Mouse (Mus musculus) lung, postnatal 25 days (tissue): ENCODE results near the gene Prickle4.

Experiments
- DNase-seq: peaks from one replicate; pipeline ENCODE4 v3.0.0; 2022; ENCODE audit warnings: low spot score

Gene Prickle4

DNA sequence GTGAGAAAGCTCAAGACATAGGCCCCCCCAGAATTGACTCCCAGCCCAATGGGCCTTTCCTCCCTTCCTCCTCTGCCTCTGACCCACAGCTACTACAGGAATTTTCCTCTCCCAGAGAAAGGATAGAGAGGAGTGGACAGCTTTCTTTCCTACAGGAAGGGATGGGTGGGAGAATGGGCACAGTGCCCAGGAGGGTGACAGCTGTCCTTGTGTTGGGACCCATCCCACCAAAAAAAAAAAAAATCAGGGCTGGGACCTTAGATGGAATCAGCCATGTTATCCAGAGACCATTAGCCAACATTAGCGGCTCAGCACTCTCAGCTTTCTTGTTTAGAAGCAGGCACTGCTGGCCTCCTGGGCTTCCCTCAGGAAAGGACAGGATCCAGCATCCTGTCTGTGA is 11.7 kb upstream of the Prickle4 start:
- DNase-seq = no peak

DNA sequence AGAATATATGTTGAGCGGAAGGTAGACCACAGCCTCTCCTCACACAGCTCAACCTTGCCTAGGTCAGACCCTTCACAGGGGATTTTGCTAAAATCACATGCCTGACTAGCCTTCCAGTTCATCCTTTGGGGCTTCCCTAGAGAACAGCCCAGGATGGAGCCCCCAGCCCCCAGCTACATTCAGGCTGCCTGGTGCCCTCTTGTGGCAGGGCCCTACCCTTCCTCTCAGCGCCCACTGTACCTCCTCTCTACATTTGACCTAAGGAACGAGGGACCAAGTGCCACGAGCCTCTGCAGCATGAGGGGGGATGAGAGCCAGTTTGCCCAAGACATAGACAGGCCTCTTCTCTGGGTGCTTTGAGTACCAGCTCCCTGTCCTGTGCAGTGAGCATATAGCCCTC is 10.2 kb upstream of the Prickle4 start:
- no peak for DNase-seq

GRCm38 (mm10) chr17:47703556-47703955 is 9.0 kb upstream of the Prickle4 start:
- no peak for DNase-seq

DNA sequence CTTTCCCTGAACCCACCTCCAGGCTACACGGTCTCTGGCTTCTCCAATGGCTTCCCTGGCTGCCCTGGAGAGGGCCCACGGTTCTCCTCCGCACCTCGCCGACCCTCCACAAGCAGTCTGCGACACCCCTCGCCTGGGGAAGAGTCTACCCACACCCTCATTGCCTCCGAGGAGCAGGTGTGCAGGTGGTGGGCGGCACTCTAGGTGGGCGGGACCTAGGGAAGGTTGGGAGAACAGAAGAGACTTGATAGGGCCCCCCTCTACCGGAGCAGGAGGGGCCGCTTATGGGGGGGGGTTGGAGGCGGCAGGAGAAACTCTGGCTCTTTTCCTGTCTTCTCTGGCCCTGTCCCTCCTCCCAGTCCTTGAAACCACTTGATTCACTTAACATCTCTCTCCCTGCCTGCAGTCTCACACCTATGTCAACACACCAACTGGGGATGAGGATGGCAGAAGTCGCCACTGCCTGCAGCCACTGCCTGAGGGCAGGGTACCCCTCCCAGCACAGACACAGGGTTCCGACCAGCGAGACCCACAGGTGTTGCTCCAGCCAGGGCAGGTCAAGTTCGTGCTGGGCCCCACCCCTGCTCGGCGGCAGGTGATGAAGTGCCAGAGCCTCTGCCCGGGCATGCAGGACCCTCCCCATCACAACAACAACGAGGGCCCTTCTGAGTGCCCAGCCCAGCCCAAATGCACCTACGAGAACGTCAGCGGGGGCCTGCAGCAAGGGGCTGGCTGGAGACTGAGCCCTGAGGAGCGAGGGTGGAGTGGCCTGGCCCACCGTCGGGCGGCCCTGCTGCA is 8.2 kb upstream of the Prickle4 start:
- no peak for DNase-seq

GRCm38 (mm10) chr17:47701793-47702192 is 7.3 kb upstream of the Prickle4 start:
- DNase-seq = no peak

- no peak for DNase-seq
Observed at GRCm38 (mm10) chr17:47699055-47699454, 4.5 kb upstream of the Prickle4 start.

DNA sequence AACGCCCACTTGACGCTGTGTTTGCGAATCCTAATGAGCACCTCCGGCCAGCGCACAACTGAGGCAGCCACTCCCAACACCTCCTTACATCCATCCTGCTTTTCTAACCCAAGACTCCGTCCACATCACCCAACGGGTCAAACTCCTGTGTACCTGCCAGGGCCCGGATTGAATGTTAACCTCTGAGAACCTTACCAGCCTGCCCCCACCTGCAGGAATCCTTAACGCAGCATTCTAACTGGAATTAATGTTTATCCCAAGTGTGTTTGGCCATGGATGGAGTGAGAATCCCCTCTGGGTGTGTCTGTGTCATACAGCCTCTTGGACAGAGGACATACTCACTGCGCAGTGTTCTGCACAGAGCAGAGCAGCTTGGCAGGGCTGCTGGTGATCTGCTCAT is 3.6 kb upstream of the Prickle4 start:
- no peak for DNase-seq

- no peak for DNase-seq
Observed at GRCm38 (mm10) chr17:47695337-47695710, 788 bp upstream of the Prickle4 start.

GRCm38 (mm10) chr17:47694442-47694502 is 264 bp downstream of the Prickle4 start, which contains the start of gene Gm21981:
Gene Gm21981, minus strand, starts transcription at chr17:47694455.
- no peak for DNase-seq

GRCm38 (mm10) chr17:47693671-47694441 is 680 bp downstream of the Prickle4 start:
- DNase-seq = no peak

- DNase-seq = no peak
Observed at GRCm38 (mm10) chr17:47691650-47692049, 2.9 kb downstream of the Prickle4 start.

DNA sequence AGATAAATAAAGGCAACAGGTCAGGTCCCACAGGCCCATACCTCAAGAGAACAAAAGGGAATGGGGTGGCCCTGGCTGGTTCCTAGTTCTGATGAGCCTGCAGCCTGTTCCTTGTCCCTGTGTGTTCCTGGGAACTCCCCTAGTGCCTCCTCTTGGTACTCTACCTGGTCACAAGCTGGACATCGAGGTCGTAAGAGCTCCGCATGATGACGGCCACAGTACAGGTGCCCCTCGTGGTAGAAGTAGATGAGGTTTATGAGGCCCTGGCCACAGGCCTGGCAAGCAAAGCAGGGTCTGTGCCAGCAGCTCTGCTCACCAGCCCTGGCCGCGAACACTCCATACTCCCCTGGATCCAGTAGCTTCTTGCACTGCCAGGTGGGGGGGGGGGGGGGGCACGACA is 4.6 kb downstream of the Prickle4 start:
- DNase-seq = no peak

DNA sequence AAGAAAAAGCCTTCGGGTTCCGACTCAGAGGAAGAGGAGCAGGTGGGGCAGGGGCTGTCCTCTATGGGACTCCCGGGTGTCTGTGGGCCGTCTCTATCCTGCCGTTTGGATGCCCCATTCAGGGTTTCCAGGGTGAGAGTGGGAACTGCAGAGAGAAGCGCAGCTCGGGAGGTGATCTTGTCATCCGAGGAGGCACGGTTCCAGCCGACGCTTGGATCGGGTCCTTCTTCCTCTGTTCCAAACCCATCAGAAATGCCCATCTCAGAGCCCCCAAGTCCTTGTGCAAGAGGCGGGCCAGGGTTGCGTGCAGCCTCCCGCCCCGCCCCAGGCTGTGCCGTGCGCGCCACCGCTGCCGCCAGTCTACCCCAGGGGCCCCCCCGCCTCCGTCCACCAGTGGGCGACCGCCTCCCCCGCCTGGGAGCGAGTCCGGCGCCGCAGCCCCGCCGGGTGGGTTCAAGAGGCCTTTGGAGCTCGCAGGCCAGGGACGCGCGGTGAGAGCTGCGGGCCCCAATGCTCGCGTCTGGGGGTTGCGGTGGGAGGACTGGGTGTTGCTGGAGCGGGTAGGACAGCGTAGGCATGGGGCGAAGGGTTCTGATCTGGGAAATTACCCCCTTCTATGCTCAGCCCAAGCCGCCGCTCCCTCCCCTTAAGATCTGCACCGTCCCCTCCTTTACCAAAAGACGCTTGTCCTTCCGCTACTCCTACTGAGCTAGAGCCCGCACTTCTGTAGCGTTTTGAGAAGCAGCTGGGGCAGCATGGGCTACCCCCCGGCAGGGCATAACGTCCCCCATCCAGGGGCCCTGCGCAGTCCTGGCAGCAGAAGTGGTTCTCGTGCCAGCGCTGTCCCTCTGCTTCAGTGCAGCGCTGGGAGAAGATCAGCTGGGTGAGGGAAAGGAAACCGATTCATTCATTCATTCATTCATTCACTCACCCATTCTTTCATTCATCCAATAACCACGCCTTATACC is 5.6 kb downstream of the Prickle4 start, which contains the start of gene Frs3:
TSS of gene Frs3 (plus strand) at position 423 of the 968 bp plus-strand sequence.
- DNase-seq = peak; percentile 50

- DNase-seq = no peak
Observed at GRCm38 (mm10) chr17:47688344-47688607, 6.3 kb downstream of the Prickle4 start, which contains the start of gene Tomm6. Gene Tomm6, minus strand, starts transcription at chr17:47688386.

DNA sequence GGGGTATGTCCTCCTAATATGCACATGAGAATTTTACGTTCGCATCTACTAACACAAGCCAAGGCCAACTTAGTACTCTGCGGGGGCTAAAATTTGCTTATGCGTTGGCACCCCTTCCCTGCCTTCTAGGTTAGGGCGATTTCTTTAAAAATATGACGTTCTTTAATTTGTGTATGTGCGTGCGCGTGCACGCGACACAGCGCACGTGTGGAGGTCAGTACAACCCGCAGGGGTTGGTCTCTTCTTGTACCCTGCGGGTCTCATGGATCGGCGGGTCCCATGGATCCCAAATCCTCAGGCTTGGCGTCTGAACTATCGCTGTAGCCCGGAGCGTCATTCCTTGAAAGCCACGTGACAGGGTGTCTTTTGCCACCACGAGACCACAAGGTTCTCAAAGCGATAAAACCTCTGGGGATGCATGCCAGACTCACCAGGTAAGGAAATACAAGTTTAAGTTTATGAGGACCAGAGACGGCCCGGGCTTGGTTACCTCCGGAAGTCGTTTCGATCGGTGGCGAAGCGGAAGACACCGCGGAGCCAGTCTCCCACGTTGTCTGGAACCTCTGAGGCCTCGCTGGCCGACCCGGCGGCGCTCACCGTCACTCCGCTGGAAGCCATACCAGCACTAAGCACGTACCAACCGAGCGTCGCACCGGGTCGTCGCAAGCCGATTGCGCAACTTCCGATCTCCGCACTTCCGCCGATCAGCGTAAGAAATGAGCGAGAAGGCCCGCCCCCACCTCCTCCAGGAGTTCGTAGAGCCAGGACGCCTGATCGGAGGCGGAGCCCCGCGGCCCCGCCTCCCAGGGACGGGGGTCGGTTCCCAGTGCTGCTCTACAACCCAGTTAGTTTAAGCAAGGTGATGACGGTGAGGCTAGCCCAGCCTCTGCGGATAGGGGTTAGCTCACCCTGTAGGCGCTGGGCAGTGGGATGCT is 6.9 kb downstream of the Prickle4 start:
- DNase-seq = peak; percentile 97

- no peak for DNase-seq
Observed at GRCm38 (mm10) chr17:47682836-47683235, 11.7 kb downstream of the Prickle4 start.

DNA sequence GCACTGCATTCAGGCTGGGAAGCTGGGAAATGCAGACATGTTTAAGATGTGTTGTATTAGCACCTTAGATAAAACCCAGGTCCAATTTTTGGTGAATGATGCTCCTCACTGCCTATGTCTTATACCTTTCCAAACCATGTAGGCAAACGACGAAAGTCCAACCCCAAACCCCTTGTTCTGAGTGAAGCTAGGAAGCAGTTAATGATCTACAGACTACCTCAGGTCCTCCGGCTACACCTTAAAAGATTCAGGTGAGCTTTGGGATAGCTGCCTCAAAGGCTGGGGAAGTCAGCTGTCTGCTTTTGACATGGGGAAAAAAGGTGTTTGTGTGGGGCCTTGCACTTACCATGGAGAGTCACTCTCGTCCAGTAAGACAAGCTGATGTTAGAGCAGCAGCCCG is 15.8 kb downstream of the Prickle4 start:
- DNase-seq = no peak

DNA sequence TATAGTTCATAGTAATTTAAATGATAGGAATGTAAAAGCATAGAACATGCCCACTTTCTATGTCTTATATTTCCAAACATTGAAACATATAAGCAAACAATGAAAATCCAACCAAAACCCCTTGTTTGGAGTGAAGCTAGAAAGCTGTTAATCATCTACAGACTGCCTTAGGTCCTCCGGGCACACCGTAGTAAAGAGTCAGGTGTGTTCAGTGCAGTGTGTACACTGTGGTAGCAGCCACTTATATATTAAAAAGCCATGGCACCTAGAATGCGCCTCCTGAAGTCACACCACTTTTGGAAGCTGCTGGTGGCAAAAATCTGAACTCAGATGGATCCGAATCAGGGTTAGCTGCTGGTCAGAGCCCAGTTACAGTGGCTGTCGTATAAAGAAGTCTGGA is 16.3 kb downstream of the Prickle4 start:
- no peak for DNase-seq

DNA sequence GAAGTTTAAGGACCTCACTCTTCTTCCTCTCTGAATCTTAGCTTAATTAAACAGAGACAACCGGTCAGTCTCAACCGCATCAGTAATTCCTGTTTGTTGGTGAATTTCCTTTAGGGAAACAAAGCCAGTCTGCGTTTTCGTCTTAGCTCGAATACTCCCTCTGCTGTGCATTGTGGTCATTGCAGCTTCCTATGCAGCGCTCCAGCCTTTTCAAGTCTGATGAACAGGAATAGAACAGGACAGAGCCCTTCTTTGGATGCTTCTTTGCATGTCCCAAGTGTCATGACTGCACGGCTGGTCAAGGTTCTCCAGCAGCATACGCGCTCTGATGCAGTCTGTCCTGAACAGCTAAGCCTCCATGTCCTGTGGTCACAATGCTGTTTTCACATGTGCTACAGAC is 18.0 kb downstream of the Prickle4 start:
- peak; percentile 71 for DNase-seq

DNA sequence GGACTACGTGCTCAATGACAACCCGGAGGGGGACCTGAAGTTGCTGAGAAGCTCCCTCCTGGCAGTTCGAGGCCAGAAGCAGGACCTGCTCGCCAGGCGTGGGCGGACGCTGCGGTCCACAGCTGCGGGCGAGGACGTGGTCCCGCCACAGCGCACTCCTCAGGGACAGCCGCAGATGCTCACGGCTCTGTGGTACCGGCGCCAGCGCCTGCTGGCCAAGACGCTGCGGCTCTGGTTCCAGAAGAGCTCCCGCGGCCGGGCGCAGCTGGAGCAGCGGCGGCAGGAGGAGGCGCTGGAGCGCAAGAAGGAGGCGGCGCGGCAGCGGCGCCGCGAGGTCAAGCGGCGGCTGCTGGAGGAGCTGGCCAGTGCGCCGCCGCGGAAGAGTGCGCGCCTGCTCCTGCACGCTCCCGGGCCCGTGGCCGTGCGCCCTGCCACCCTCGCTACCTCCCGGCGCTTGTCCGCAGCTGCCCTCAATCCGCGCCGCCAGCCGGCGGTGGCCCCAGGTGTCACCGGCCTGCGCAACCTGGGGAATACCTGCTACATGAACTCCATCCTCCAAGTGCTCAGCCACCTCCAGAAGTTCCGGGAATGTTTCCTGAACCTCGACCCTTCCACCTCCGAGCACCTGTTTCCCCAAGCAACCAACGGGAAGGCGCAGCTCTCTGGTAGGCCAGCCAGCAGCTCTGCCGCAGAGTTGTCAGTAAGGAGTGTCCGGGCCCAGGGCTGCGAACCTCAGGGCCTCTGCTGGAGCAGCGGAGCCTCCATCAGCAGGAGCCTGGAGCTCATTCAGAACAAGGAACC is 22.0 kb downstream of the Prickle4 start:
- DNase-seq = peak; percentile 50

DNA sequence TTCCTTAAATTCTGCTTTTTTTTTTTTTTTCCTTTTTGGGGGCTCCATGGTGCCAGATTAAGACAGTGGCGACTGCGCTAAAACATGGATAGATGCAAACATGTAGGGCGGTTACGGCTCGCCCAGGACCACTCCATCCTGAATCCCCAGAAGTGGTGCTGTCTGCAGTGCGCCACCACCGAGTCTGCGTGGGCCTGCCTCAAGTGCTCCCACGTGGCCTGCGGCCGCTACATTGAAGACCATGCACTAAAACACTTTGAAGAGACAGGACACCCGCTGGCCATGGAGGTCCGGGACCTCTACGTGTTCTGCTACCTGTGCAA is 22.6 kb downstream of the Prickle4 start:
- no peak for DNase-seq
